Mouse (Mus musculus) heart, adult 11 months (tissue): Measurements from ENCODE around the gene Pth2.

Experiments used
- DNase-seq: peaks from one replicate; pipeline ENCODE4 v3.0.0; 2022

Pth2 gene

DNA sequence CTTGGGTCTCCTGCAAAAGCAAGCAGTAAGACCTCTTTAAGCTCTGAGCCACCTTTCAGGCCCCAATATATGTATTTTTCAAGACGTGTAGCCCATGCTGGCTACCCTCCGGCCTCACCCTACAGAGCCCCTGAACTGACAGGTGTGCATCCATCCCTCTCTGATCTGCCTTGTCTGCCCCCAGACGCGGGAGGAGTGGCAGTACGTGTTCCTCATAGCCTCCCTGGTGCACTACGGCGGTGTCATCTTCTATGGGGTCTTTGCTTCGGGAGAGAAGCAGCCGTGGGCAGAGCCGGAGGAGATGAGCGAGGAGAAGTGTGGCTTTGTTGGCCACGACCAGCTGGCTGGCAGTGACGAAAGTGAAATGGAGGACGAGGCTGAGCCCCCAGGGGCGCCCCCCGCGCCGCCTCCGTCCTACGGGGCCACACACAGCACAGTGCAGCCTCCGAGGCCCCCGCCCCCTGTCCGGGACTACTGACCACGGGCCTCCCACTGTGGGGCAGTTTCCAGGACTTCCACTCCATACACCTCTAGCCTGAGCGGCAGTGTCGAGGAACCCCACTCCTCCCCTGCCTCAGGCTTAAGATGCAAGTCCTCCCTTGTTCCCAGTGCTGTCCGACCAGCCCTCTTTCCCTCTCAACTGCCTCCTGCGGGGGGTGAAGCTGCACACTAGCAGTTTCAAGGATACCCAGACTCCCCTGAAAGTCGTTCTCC, 6.1 kb upstream of the Pth2 start:
- no peak for DNase-seq

- DNase-seq = no peak
Observed at GRCm38 (mm10) chr7:45175398-45175797, 5.4 kb upstream of the Pth2 start.

DNA sequence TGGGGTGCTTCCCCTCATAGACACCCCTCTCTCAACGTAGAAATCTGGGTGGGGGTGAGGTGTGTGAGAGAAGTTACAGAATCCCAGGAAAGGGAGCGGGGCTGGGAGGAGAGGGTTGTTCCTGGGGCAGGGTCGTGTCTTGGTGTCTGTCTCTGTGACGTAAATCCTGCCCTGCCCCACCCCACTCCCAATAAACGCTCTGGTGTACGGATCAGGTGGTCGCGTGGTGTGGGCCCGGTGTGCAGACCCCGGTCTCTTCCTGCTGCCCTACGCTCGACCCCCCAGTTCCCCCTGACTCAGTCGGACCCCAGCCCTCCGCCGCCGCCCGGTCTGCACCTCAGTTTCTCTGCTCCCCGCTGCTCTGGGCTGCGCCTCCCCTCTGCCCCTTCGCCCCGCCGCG, 4.9 kb upstream of the Pth2 start:
- DNase-seq = no peak

DNA sequence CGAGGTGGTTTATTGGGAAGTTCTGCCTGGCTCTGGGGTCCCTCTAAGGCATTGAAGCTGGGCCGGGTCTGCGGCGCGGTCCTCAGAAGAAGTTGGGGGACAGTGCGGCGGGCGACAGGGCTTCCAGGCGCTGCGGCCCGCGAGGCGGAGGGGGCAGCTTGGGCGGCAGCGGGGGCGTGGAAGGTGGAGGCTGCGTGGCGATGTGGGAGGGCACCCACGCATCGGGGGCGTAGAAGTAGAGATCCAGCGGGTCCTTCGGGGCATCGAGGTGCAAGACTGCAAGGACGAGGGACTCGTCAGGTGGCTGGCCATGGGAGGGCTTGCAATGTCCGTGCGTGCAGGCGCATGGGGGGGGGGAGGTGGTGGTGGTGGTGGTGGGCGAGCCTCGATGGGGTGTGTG, 4.4 kb upstream of the Pth2 start:
- no peak for DNase-seq

DNA sequence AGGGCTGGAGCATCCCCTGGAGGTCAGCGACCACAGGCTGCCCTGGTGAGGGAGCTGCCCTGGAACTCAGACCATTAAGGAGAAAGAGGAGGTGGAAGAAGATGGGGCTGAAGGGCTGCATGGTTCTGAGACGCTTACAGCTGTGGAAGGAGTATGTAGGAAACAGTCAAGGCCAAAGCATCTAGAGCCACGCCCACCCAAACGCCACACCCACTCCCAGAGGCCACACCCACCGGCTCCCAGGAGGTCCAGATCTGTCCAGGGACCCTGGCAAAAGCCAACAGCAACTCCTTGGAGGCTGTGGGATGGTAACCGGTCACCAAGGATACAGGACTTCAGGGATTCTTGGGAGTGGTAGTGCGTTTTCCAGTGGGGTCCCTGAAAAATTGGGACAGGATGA, 2.2 kb upstream of the Pth2 start:
- no peak for DNase-seq

- DNase-seq = no peak
Observed at GRCm38 (mm10) chr7:45179469-45179868, 1.3 kb upstream of the Pth2 start, which contains the start of gene Gfy. Gene Gfy, minus strand, starts transcription at chr7:45179569.

GRCm38 (mm10) chr7:45181540-45181939, 745 bp downstream of the Pth2 start:
- no peak for DNase-seq

DNA sequence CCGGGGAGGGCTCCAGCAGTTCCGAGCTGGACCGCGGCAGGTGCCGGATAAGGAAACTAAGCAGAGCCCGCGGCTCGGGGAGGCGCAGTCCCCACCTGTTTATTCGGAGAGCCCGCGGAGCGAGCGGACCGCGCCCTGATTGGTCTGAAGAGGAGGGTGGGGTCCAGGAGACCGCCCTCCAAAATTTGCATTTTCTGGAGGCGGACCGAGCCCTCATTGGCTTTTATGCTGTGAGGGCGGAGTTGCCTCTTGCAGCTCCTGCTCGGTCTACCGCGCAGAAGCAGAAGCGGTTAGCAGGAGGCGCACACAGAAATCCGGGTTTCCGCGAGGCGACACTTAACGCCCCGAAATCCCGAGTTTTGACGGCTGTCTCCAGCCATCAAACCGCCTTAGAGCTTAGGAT, 1.4 kb downstream of the Pth2 start:
- DNase-seq = peak; percentile 99

GRCm38 (mm10) chr7:45182606-45183005, 1.8 kb downstream of the Pth2 start:
- DNase-seq = no peak

- no peak for DNase-seq
Observed at GRCm38 (mm10) chr7:45183672-45184071, 2.9 kb downstream of the Pth2 start.

DNA sequence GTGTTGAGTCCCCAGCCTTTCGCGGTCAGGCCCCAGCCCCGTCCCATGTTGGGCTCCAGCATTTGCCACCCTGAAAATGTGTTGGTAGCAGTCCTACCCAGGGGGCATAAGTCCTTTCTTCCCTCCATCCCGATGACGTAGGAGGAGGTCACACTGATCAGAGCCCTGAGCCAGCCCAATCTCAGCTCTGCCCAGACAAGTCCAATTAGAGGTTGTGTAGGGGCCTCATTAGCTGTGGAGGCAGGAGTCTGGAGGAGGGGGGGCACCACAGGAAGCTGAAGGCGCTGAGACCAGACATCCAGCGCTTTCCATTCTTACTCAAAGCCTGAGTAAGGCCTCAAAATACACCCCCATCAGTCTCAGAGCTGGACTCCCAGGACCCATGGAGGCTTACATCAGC, 5.1 kb downstream of the Pth2 start:
- DNase-seq = no peak

GRCm38 (mm10) chr7:45189600-45189999, 8.8 kb downstream of the Pth2 start:
- DNase-seq = no peak

- DNase-seq = no peak
Observed at GRCm38 (mm10) chr7:45190186-45190585, 9.4 kb downstream of the Pth2 start.

DNA sequence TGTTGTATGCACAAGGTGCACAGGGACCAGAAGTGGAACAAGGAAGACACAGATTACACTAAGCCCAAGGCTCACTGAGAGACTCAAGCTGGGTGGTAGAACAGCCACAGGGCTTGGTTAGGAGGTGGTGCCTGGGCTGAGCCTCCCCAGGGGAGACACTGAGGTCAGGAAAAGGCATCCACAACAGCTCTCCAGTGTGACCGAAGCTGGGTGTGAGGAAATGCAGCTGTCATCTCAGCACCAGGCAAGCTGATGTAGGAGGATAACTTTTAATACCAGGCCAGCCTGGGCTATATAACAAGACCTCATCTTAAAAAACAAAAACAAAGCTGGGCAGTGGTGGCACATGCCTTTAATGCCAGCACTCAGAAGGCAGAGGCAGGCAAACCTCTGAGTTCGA, 10.4 kb downstream of the Pth2 start:
- DNase-seq = no peak

- no peak for DNase-seq
Observed at GRCm38 (mm10) chr7:45191803-45192363, 11.1 kb downstream of the Pth2 start.

- no peak for DNase-seq
Observed at GRCm38 (mm10) chr7:45192585-45193310, 12.0 kb downstream of the Pth2 start.

DNA sequence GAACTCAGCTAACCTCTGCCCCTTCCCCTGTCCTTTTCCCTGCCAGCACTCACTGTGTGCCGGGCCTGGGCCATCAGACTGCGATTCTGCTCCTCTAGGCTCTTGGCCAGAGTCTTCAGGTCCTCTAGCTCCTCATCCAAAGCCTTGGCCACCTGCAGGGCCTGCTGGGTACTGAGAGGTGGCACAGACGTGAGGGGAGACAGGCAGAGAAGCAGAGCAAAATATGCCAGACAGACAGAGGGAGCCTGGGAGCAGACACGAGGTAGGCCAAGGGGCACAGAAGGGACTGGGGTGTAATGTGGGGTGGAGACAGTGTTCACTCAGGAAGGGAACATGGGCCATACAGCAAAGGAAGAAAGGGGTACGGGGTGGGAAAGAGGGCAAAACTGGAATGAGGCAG, 12.6 kb downstream of the Pth2 start:
- no peak for DNase-seq

DNA sequence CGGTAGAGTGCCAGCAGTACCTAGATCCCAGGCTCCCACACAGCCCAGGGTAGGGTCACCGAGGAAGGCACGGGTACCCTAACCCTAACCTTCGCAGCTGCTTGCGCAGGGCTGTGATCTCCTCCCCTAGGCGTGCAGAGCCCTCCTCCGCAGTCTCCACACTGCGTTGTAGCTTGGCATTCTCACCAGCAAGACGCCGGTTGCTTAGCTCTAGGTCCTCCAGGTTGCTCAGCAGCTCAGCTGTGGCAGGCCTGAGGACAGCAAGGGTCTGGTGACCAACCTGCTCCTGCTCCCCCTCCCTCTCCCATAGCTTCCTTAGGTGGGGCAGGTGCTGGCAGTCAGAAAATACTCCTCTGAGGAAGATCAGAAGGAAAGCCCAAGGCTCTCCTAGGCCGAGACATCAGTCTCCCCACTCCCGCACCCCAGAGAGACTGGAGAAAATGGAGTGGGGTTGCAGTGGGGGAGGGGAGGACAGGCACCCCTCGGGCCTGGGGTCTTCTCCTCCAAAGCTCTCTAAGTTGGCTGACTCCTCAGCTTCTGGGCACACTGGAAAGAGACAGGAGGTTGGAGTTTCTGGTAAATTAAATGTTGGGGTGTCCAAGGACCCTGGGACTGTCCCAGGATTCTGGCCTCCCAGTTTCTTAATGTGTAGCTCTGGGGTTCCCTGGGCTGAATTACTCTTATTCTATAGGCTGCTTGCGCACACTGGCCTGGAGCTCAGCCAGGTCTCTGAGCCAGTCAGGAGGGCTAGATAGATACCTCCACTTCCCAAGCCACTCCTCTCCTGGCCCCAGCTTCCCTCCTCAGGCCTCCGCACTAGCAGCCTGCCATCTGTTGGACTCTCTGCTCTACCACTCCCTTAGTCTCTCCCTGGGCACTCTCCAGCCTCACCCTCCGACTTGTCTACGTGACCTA, 13.3 kb downstream of the Pth2 start:
- no peak for DNase-seq

- no peak for DNase-seq
Observed at GRCm38 (mm10) chr7:45195341-45196175, 14.8 kb downstream of the Pth2 start.

DNA sequence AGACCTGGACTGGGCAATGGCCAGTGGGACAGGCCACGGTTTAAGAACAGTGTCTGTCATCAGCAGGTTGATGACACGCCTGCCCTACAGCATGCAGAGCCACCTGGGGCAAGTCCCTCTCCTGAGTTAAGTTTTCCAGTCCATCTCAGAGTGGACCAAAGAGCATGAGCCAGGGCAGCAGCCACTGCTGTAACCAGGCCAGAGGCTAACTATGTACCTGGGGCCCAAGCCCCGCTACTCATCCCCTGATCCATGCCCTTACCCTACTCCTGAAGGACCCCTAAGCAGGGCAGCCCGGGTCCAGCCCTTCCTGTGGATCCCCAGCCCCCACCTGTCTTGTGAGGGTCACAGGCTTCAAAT, 15.4 kb downstream of the Pth2 start:
- DNase-seq = no peak

- no peak for DNase-seq
Observed at GRCm38 (mm10) chr7:45196994-45197393, 16.2 kb downstream of the Pth2 start.

DNA sequence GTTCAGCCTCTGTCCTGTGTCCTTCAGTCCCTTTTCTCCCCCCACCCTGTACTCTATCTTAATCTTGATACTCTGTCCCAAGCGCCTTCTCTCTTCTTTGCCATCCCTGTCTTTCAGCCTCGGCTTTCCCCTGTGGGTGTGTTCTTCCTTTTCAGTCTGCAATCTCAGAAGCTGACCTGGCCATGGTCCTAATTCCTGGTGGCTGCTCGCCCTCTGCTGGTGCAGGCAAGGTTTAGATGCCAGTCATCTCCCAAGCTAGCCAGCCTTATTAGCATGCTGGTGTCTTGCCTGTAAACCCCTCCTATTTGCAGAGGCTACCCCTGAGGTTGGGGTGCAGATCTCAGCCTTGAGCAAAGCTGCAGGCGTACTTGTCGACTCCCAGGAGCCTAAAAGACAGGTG, 17.6 kb downstream of the Pth2 start:
- DNase-seq = peak; percentile 94
